Mouse (Mus musculus): ENCODE results near the gene Cd63.

- TF ChIP-seq CTCF (IDR thresholded peaks at IDR 0.05; ENCODE audit: extremely low read depth, insufficient read depth, insufficient read length, insufficient replicate concordance): no peak
- TF ChIP-seq POLR2A (IDR thresholded peaks at IDR 0.05; ENCODE audit: low read depth, low read length): no peak
Measured at GRCm38 (mm10) chr10:128921883-128922821, 21.4 kb downstream of the Cd63 start.
